Mouse (Mus musculus): Measurements from ENCODE around the gene Exo5. TPM values are rescaled to one million over a fixed set of nuclear protein-coding genes. Genes with fewer than 3 reads are reported as not detected.

The Exo5 gene
- polyA plus RNA-seq, 1 experiment from 2014 or later, result 26.9 TPM

- Histone ChIP-seq H3K27ac (ENCODE audit: low read length) (peak overlapping the region; percentile 82; the same call in 1 of the 2 replicates), H3K4me2 (ENCODE audit: low read depth, low read length) (peak overlapping the region; percentile 71), H3K4me1 (ENCODE audit: control insufficient read depth, insufficient read depth, low read length) (0 out of 2 replicates have a peak, but pooled peaks cover 3% of the 10 kb centered on the region), H3K36me3 (ENCODE audit: control insufficient read depth, insufficient read depth, low read length) (no peaks in the 10 kb centered on the region), H3K9ac (ENCODE audit: low read depth, low read length) (peak overlapping the region; percentile 88), H3K9me3 (ENCODE audit: control insufficient read depth, low read length) (no peaks in the 10 kb centered on the region), H3K27me3 (replicated peaks; ENCODE audit: control insufficient read depth, insufficient read depth, low read length) (no peaks in the 10 kb centered on the region), H3K4me3 (ENCODE audit: low read length) (peak overlapping the region; percentile 81)
- peak; percentile 17; the same call in 1 of the 2 replicates for ATAC-seq
- WGBS, result 4% methylated on average over 20 of the region's 20 CpGs
Observed at GRCm38 (mm10) chr4:120950763-120951427, 26.1 kb upstream of the Exo5 start.

GRCm38 (mm10) chr4:120948938-120949337, 24.1 kb upstream of the Exo5 start:
- Histone ChIP-seq H3K4me1 (ENCODE audit: control insufficient read depth, insufficient read depth, low read length) (0 out of 2 replicates have a peak, but pooled peaks cover 3% of the 10 kb centered on the region), H3K27ac (ENCODE audit: low read length) (0 out of 2 replicates have a peak overlapping the region, but pooled peaks have one; percentile 8), H3K4me3 (ENCODE audit: low read length) (no peak overlapping the region), H3K27me3 (replicated peaks; ENCODE audit: control insufficient read depth, insufficient read depth, low read length) (no peaks in the 10 kb centered on the region), H3K4me2 (ENCODE audit: low read depth, low read length) (no peak overlapping the region), H3K36me3 (ENCODE audit: control insufficient read depth, insufficient read depth, low read length) (no peaks in the 10 kb centered on the region), H3K9me3 (ENCODE audit: control insufficient read depth, low read length) (no peaks in the 10 kb centered on the region), H3K9ac (ENCODE audit: low read depth, low read length) (no peak overlapping the region)
- 67% methylated on average over 3 of the region's 3 CpGs for WGBS
- ATAC-seq, result no peak

- peak; percentile 82 for ATAC-seq
- no peak overlapping the region for H3K4me3 ChIP-seq (ENCODE audit: low read length)
- 61% methylated on average over 3 of the region's 3 CpGs for WGBS
- no peak overlapping the region for H3K27ac ChIP-seq (ENCODE audit: low read length)
- H3K27me3 ChIP-seq (replicated peaks; ENCODE audit: control insufficient read depth, insufficient read depth, low read length), result no peaks in the 10 kb centered on the region
- H3K4me2 ChIP-seq (ENCODE audit: low read depth, low read length), result no peak overlapping the region
- 0 out of 2 replicates have a peak, but pooled peaks cover 2% of the 10 kb centered on the region for H3K9me3 ChIP-seq (ENCODE audit: control insufficient read depth, low read length)
- H3K4me1 ChIP-seq (ENCODE audit: control insufficient read depth, insufficient read depth, low read length), result no peaks in the 10 kb centered on the region
- H3K9ac ChIP-seq (ENCODE audit: low read depth, low read length), result no peak overlapping the region
- H3K36me3 ChIP-seq (ENCODE audit: control insufficient read depth, insufficient read depth, low read length), result 0 out of 2 replicates have a peak, but pooled peaks cover 7% of the 10 kb centered on the region
Observed at GRCm38 (mm10) chr4:120935006-120935405, 10.2 kb upstream of the Exo5 start.

GRCm38 (mm10) chr4:120930736-120931135, 5.9 kb upstream of the Exo5 start:
- no peak for ATAC-seq
- no peak overlapping the region for H3K4me3 ChIP-seq (ENCODE audit: low read length)
- WGBS, result 96% methylated on average over 18 of the region's 18 CpGs
- no peaks in the 10 kb centered on the region for H3K27me3 ChIP-seq (replicated peaks; ENCODE audit: control insufficient read depth, insufficient read depth, low read length)
- no peak overlapping the region for H3K27ac ChIP-seq (ENCODE audit: low read length)
- H3K9ac ChIP-seq (ENCODE audit: low read depth, low read length), result no peak overlapping the region
- no peaks in the 10 kb centered on the region for H3K4me1 ChIP-seq (ENCODE audit: control insufficient read depth, insufficient read depth, low read length)
- 0 out of 2 replicates have a peak, but pooled peaks cover 7% of the 10 kb centered on the region for H3K36me3 ChIP-seq (ENCODE audit: control insufficient read depth, insufficient read depth, low read length)
- no peak overlapping the region for H3K4me2 ChIP-seq (ENCODE audit: low read depth, low read length)
- H3K9me3 ChIP-seq (ENCODE audit: control insufficient read depth, low read length), result 0 out of 2 replicates have a peak, but pooled peaks cover 2% of the 10 kb centered on the region

- H3K27ac ChIP-seq (ENCODE audit: low read length), result no peak overlapping the region
- no peaks in the 10 kb centered on the region for H3K27me3 ChIP-seq (replicated peaks; ENCODE audit: control insufficient read depth, insufficient read depth, low read length)
- no peak overlapping the region for H3K4me2 ChIP-seq (ENCODE audit: low read depth, low read length)
- no peak for ATAC-seq
- 0 out of 2 replicates have a peak, but pooled peaks cover 7% of the 10 kb centered on the region for H3K36me3 ChIP-seq (ENCODE audit: control insufficient read depth, insufficient read depth, low read length)
- H3K9ac ChIP-seq (ENCODE audit: low read depth, low read length), result no peak overlapping the region
- 0 out of 2 replicates have a peak, but pooled peaks cover 2% of the 10 kb centered on the region for H3K9me3 ChIP-seq (ENCODE audit: control insufficient read depth, low read length)
- H3K4me1 ChIP-seq (ENCODE audit: control insufficient read depth, insufficient read depth, low read length), result peaks cover 9% of the 10 kb centered on the region; the same call in 1 of the 2 replicates
- WGBS, result 79% methylated on average over 3 of the region's 3 CpGs
- H3K4me3 ChIP-seq (ENCODE audit: low read length), result no peak overlapping the region
Observed at GRCm38 (mm10) chr4:120928686-120929085, 3.9 kb upstream of the Exo5 start.

GRCm38 (mm10) chr4:120925386-120925785, 569 bp upstream of the Exo5 start:
- 18% methylated on average over 3 of the region's 3 CpGs for WGBS
- H3K9me3 ChIP-seq (ENCODE audit: control insufficient read depth, low read length), result 0 out of 2 replicates have a peak, but pooled peaks cover under 1% of the 10 kb centered on the region
- H3K36me3 ChIP-seq (ENCODE audit: control insufficient read depth, insufficient read depth, low read length), result peaks cover 14% of the 10 kb centered on the region
- H3K4me3 ChIP-seq (ENCODE audit: low read length), result peak overlapping the region; percentile 78
- no peaks in the 10 kb centered on the region for H3K27me3 ChIP-seq (replicated peaks; ENCODE audit: control insufficient read depth, insufficient read depth, low read length)
- H3K4me2 ChIP-seq (ENCODE audit: low read depth, low read length), result peak overlapping the region; percentile 79
- peak overlapping the region; percentile 96 for H3K27ac ChIP-seq (ENCODE audit: low read length)
- peaks cover 9% of the 10 kb centered on the region; the same call in 1 of the 2 replicates for H3K4me1 ChIP-seq (ENCODE audit: control insufficient read depth, insufficient read depth, low read length)
- peak; percentile 76 for ATAC-seq
- peak overlapping the region; percentile 90 for H3K9ac ChIP-seq (ENCODE audit: low read depth, low read length)

- peaks cover 14% of the 10 kb centered on the region for H3K36me3 ChIP-seq (ENCODE audit: control insufficient read depth, insufficient read depth, low read length)
- H3K27ac ChIP-seq (ENCODE audit: low read length), result no peak overlapping the region
- H3K27me3 ChIP-seq (replicated peaks; ENCODE audit: control insufficient read depth, insufficient read depth, low read length), result no peaks in the 10 kb centered on the region
- peaks cover 9% of the 10 kb centered on the region; the same call in 1 of the 2 replicates for H3K4me1 ChIP-seq (ENCODE audit: control insufficient read depth, insufficient read depth, low read length)
- WGBS, result 90% methylated on average over 8 of the region's 8 CpGs
- no peak overlapping the region for H3K4me3 ChIP-seq (ENCODE audit: low read length)
- no peak overlapping the region for H3K9ac ChIP-seq (ENCODE audit: low read depth, low read length)
- no peak overlapping the region for H3K4me2 ChIP-seq (ENCODE audit: low read depth, low read length)
- no peaks in the 10 kb centered on the region for H3K9me3 ChIP-seq (ENCODE audit: control insufficient read depth, low read length)
- no peak for ATAC-seq
Observed at GRCm38 (mm10) chr4:120921461-120921860, 3.4 kb downstream of the Exo5 start.

GRCm38 (mm10) chr4:120914501-120914900, 10.3 kb downstream of the Exo5 start:
- H3K4me3 ChIP-seq (ENCODE audit: low read length), result no peak overlapping the region
- no peak overlapping the region for H3K27ac ChIP-seq (ENCODE audit: low read length)
- H3K27me3 ChIP-seq (replicated peaks; ENCODE audit: control insufficient read depth, insufficient read depth, low read length), result no peaks in the 10 kb centered on the region
- no peak for ATAC-seq
- 77% methylated on average over 4 of the region's 4 CpGs for WGBS
- no peaks in the 10 kb centered on the region for H3K9me3 ChIP-seq (ENCODE audit: control insufficient read depth, low read length)
- 0 out of 2 replicates have a peak, but pooled peaks cover 2% of the 10 kb centered on the region for H3K4me1 ChIP-seq (ENCODE audit: control insufficient read depth, insufficient read depth, low read length)
- H3K36me3 ChIP-seq (ENCODE audit: control insufficient read depth, insufficient read depth, low read length), result no peaks in the 10 kb centered on the region
- no peak overlapping the region for H3K9ac ChIP-seq (ENCODE audit: low read depth, low read length)
- no peak overlapping the region for H3K4me2 ChIP-seq (ENCODE audit: low read depth, low read length)

- H3K9me3 ChIP-seq (ENCODE audit: control insufficient read depth, low read length), result no peaks in the 10 kb centered on the region
- no peak overlapping the region for H3K4me3 ChIP-seq (ENCODE audit: low read length)
Observed at GRCm38 (mm10) chr4:120913861-120914260, 11.0 kb downstream of the Exo5 start.

More at GRCm38 (mm10) chr4:120913861-120914260, 11.0 kb downstream of the Exo5 start:
- 93% methylated on average over 1 of the region's 1 CpGs for WGBS
- no peak for ATAC-seq
- Histone ChIP-seq H3K36me3 (ENCODE audit: control insufficient read depth, insufficient read depth, low read length) (no peaks in the 10 kb centered on the region), H3K27me3 (replicated peaks; ENCODE audit: control insufficient read depth, insufficient read depth, low read length) (no peaks in the 10 kb centered on the region), H3K9ac (ENCODE audit: low read depth, low read length) (no peak overlapping the region), H3K4me2 (ENCODE audit: low read depth, low read length) (no peak overlapping the region), H3K4me1 (ENCODE audit: control insufficient read depth, insufficient read depth, low read length) (0 out of 2 replicates have a peak, but pooled peaks cover 2% of the 10 kb centered on the region), H3K27ac (ENCODE audit: low read length) (no peak overlapping the region)
